Mouse (Mus musculus) hindbrain, postnatal 0 days (tissue): ENCODE measurements around the gene Slc6a12. TPM values are rescaled to one million over a fixed set of nuclear protein-coding genes. Genes with fewer than 3 reads are reported as not detected.

Experiments
- ATAC-seq: fragments of 200-750 bp; cut with Nextera tagmentation; 2 replicates; pipeline ENCODE4 v1.8.0; 2017; ENCODE audit warnings: mild to moderate bottlenecking, moderate TSS enrichment, moderate library complexity
- DNase-seq: peaks from one replicate; pipeline ENCODE4 v3.0.0-alpha.2; 2015; ENCODE audit warnings: low spot score
- H3K27ac ChIP-seq: fragments of 300-500 bp; sonication (generic); 2 replicates; pipeline ENCODE4 v1.5.1; 2014; ENCODE audit warnings: mild to moderate bottlenecking
- H3K27me3 ChIP-seq: fragments of 300-500 bp; sonication (generic); 2 replicates; pipeline ENCODE4 v1.6.1; 2014; ENCODE audit warnings: low read length, mixed read lengths; ENCODE audit not compliant: insufficient read depth
- H3K36me3 ChIP-seq: fragments of 300-500 bp; sonication (generic); 2 replicates; pipeline ENCODE4 v1.6.1; 2014; ENCODE audit warnings: low read length, mixed read lengths; ENCODE audit not compliant: insufficient read depth
- H3K4me1 ChIP-seq: fragments of 300-500 bp; sonication (generic); 2 replicates; pipeline ENCODE4 v1.6.1; 2014; ENCODE audit warnings: antibody characterized with exemption, low read length, mixed read lengths; ENCODE audit not compliant: insufficient read depth
- H3K4me2 ChIP-seq: fragments of 300-500 bp; sonication (generic); 2 replicates; pipeline ENCODE4 v1.6.1; 2014; ENCODE audit warnings: low read depth, mild to moderate bottlenecking, low read length, moderate library complexity, mixed read lengths
- H3K4me3 ChIP-seq: fragments of 300-500 bp; sonication (generic); 2 replicates; pipeline ENCODE4 v1.5.1; 2014; ENCODE audit warnings: low read length
- H3K9ac ChIP-seq: fragments of 300-500 bp; sonication (generic); replicated peaks from 2 replicates; pipeline ENCODE4 v1.6.1; 2014; ENCODE audit warnings: mild to moderate bottlenecking, low read length, moderate library complexity, mixed read lengths
- H3K9me3 ChIP-seq: fragments of 300-500 bp; sonication (generic); 2 replicates; pipeline ENCODE4 v1.6.1; 2016; ENCODE audit warnings: low read length, mixed read lengths
- CTCF ChIP-seq: IDR thresholded peaks from 2 replicates; pipeline ENCODE4 v1.5.1; 2016; ENCODE audit warnings: antibody characterized with exemption, control low read depth, low read depth
- WGBS: fragments of 180-500 bp; shearing (Covaris S2); extraction: QIAGEN DNeasy Blood & Tissue Kit; methylation state at CpG from one replicate; pipeline ENCODE4 v1.1.7; 2014; 5-methylcytosine and 5-hydroxymethylcytosine counted together
- polyA plus RNA-seq: library from polyadenylated mRNA; unstranded; fragments of >200 nt; fragmentation: Nextera tagmentation; extraction: Ambion mirVana; gene quantifications from 2 replicates; pipeline ENCODE4 v1.2.1, GENCODE M21; 2015
- total RNA-seq: library from RNA; depleted of rRNA; stranded (reverse); fragments of >200 nt; gene quantifications from 2 replicates; pipeline ENCODE4 v1.2.3, GENCODE M21; 2014; rRNA removed

Gene Slc6a12
- total RNA-seq = 7.1 and 12.8 TPM in 2 replicates
- 5.7 and 5.9 TPM in 2 replicates for polyA plus RNA-seq

GRCm38 (mm10) chr6:121343026-121343770, at the start of gene Slc6a12:
Slc6a12 (plus strand) TSS chr6:121343076.
- Histone ChIP-seq H3K36me3 (no peaks in the 10 kb centered on the region), H3K27me3 (no peaks in the 10 kb centered on the region), H3K4me3 (no peak within 1 kb of the TSS), H3K4me1 (no peaks in the 10 kb centered on the region), H3K4me2 (no peak within 1 kb of the TSS), H3K9ac (no peak within 1 kb of the TSS), H3K27ac (no peak within 1 kb of the TSS), H3K9me3 (no peaks in the 10 kb centered on the region)
- TF ChIP-seq CTCF = no peak
- DNase-seq (no peak), ATAC-seq (no peak)
- 80% methylated on average over 15 of the region's 15 CpGs for WGBS

- 39% methylated on average over 7 of the region's 7 CpGs for WGBS
- H3K27me3 ChIP-seq = no peaks in the 10 kb centered on the region
- H3K4me2 ChIP-seq = no peak overlapping the region
- no peaks in the 10 kb centered on the region for H3K36me3 ChIP-seq
- H3K9me3 ChIP-seq = no peaks in the 10 kb centered on the region
- no peak for TF ChIP-seq CTCF
- no peak overlapping the region for H3K27ac ChIP-seq
- no peaks in the 10 kb centered on the region for H3K4me1 ChIP-seq
- H3K9ac ChIP-seq = no peak overlapping the region
- H3K4me3 ChIP-seq = no peak overlapping the region
- no peak for ATAC-seq
- no peak for DNase-seq
Measured at GRCm38 (mm10) chr6:121299317-121299716, 43.6 kb upstream of the Slc6a12 start.

GRCm38 (mm10) chr6:121299954-121300353, 42.9 kb upstream of the Slc6a12 start, which contains the start of gene Slc6a13:
Slc6a13 (plus strand) TSS chr6:121300227.
- no peak within 1 kb of the TSS for H3K4me3 ChIP-seq
- H3K4me2 ChIP-seq = no peak within 1 kb of the TSS
- no peaks in the 10 kb centered on the region for H3K27me3 ChIP-seq
- H3K4me1 ChIP-seq = no peaks in the 10 kb centered on the region
- H3K9me3 ChIP-seq = no peaks in the 10 kb centered on the region
- no peaks in the 10 kb centered on the region for H3K36me3 ChIP-seq
- WGBS = 6% methylated on average over 11 of the region's 11 CpGs
- H3K9ac ChIP-seq = no peak within 1 kb of the TSS
- TF ChIP-seq CTCF = no peak
- ATAC-seq = no peak
- no peak within 1 kb of the TSS for H3K27ac ChIP-seq
- no peak for DNase-seq

GRCm38 (mm10) chr6:121300504-121300903, 42.4 kb upstream of the Slc6a12 start:
- Histone ChIP-seq H3K4me1 (no peaks in the 10 kb centered on the region), H3K9me3 (no peaks in the 10 kb centered on the region), H3K4me3 (no peak overlapping the region), H3K27me3 (no peaks in the 10 kb centered on the region), H3K9ac (no peak overlapping the region), H3K36me3 (no peaks in the 10 kb centered on the region), H3K27ac (no peak overlapping the region), H3K4me2 (no peak overlapping the region)
- 58% methylated on average over 9 of the region's 9 CpGs for WGBS
- no peak for ATAC-seq
- no peak for DNase-seq
- no peak for TF ChIP-seq CTCF

GRCm38 (mm10) chr6:121303466-121304220, 39.2 kb upstream of the Slc6a12 start:
- WGBS = 66% methylated on average over 10 of the region's 10 CpGs
- Histone ChIP-seq H3K4me2 (no peak overlapping the region), H3K27me3 (no peaks in the 10 kb centered on the region), H3K36me3 (no peaks in the 10 kb centered on the region), H3K9ac (no peak overlapping the region), H3K27ac (no peak overlapping the region), H3K4me3 (no peak overlapping the region), H3K9me3 (no peaks in the 10 kb centered on the region), H3K4me1 (no peaks in the 10 kb centered on the region)
- ATAC-seq (no peak), DNase-seq (no peak)
- TF ChIP-seq CTCF = no peak

GRCm38 (mm10) chr6:121304630-121305029, 38.2 kb upstream of the Slc6a12 start:
- H3K9ac ChIP-seq = no peak overlapping the region
- H3K36me3 ChIP-seq = no peaks in the 10 kb centered on the region
- TF ChIP-seq CTCF = no peak
- H3K9me3 ChIP-seq = no peaks in the 10 kb centered on the region
- H3K27me3 ChIP-seq = no peaks in the 10 kb centered on the region
- no peaks in the 10 kb centered on the region for H3K4me1 ChIP-seq
- no peak for DNase-seq
- no peak for ATAC-seq
- WGBS = 80% methylated on average over 9 of the region's 9 CpGs
- H3K4me3 ChIP-seq = no peak overlapping the region
- no peak overlapping the region for H3K4me2 ChIP-seq
- H3K27ac ChIP-seq = no peak overlapping the region
